Mouse (Mus musculus): ENCODE measurements around the gene Arid5b.
A peak's percentile ranks its signal among the peaks of the same experiment; 100 is the strongest.

Arid5b gene

GRCm38 (mm10) chr10:68136480-68137083 lies 142.0 kb downstream of the Arid5b start:
- DNase-seq (ENCODE audit: low spot score in 2 of 2), result peak; percentile 84 to 89

GRCm38 (mm10) chr10:68136051-68136450 lies 142.5 kb downstream of the Arid5b start:
- DNase-seq (ENCODE audit: low spot score in 2 of 2), result no peak

GRCm38 (mm10) chr10:68135416-68135815 lies 143.1 kb downstream of the Arid5b start:
- DNase-seq (ENCODE audit: low spot score in 2 of 2), result peak in 1 of 2 experiments; percentile 36

GRCm38 (mm10) chr10:68134549-68134948 lies 144.0 kb downstream of the Arid5b start:
- no peak for DNase-seq (ENCODE audit: low spot score in 2 of 2)

- no peak for DNase-seq (ENCODE audit: low spot score in 2 of 2)
These were observed 144.5 kb downstream of the Arid5b start for GRCm38 (mm10) chr10:68134071-68134470.

- no peak for DNase-seq (ENCODE audit: low spot score in 2 of 2)
These were observed 145.9 kb downstream of the Arid5b start for GRCm38 (mm10) chr10:68132636-68133035.

- DNase-seq (ENCODE audit: low spot score in 2 of 2), result no peak
These were observed 146.4 kb downstream of the Arid5b start for GRCm38 (mm10) chr10:68132154-68132553.

GRCm38 (mm10) chr10:68129651-68130050 lies 148.9 kb downstream of the Arid5b start:
- no peak for DNase-seq (ENCODE audit: low spot score in 2 of 2)

- DNase-seq (ENCODE audit: low spot score in 2 of 2), result no peak
These were observed 149.5 kb downstream of the Arid5b start for GRCm38 (mm10) chr10:68129009-68129408.

- no peak for DNase-seq (ENCODE audit: low spot score in 2 of 2)
These were observed 150.1 kb downstream of the Arid5b start for GRCm38 (mm10) chr10:68128441-68128848.

GRCm38 (mm10) chr10:68127604-68128256 lies 150.8 kb downstream of the Arid5b start:
- DNase-seq (ENCODE audit: low spot score in 2 of 2), result no peak

GRCm38 (mm10) chr10:68127104-68127503 lies 151.4 kb downstream of the Arid5b start:
- no peak for DNase-seq (ENCODE audit: low spot score in 2 of 2)

- DNase-seq (ENCODE audit: low spot score in 2 of 2), result no peak
These were observed 152.0 kb downstream of the Arid5b start for GRCm38 (mm10) chr10:68126551-68126950.

- no peak for DNase-seq (ENCODE audit: low spot score in 2 of 2)
These were observed 152.5 kb downstream of the Arid5b start for GRCm38 (mm10) chr10:68125919-68126550.

GRCm38 (mm10) chr10:68124985-68125384 lies 153.6 kb downstream of the Arid5b start:
- no peak for DNase-seq (ENCODE audit: low spot score in 2 of 2)

GRCm38 (mm10) chr10:68123446-68123845 lies 155.1 kb downstream of the Arid5b start:
- no peak for DNase-seq (ENCODE audit: low spot score in 2 of 2)

- DNase-seq (ENCODE audit: low spot score in 2 of 2), result no peak
These were observed 156.6 kb downstream of the Arid5b start for GRCm38 (mm10) chr10:68121960-68122359.

- no peak for DNase-seq (ENCODE audit: low spot score in 2 of 2)
These were observed 157.3 kb downstream of the Arid5b start for GRCm38 (mm10) chr10:68121251-68121650.

- no peak for DNase-seq (ENCODE audit: low spot score in 2 of 2)
These were observed 158.5 kb downstream of the Arid5b start for GRCm38 (mm10) chr10:68120011-68120410.

- DNase-seq (ENCODE audit: low spot score in 2 of 2), result no peak
These were observed 159.3 kb downstream of the Arid5b start for GRCm38 (mm10) chr10:68119285-68119684.

GRCm38 (mm10) chr10:68114955-68115354 lies 163.6 kb downstream of the Arid5b start:
- no peak for DNase-seq (ENCODE audit: low spot score in 2 of 2)

- no peak for DNase-seq (ENCODE audit: low spot score in 2 of 2)
These were observed 164.9 kb downstream of the Arid5b start for GRCm38 (mm10) chr10:68113645-68114044.

GRCm38 (mm10) chr10:68112983-68113382 lies 165.6 kb downstream of the Arid5b start:
- DNase-seq (ENCODE audit: low spot score in 2 of 2), result no peak
